Mouse (Mus musculus): Measurements from ENCODE around the gene Fam234b. TPM values are rescaled to one million over a fixed set of nuclear protein-coding genes. Genes with fewer than 3 reads are reported as not detected.

The Fam234b gene
- polyA plus RNA-seq, 1 experiment from 2014 or later: 110 TPM

DNA sequence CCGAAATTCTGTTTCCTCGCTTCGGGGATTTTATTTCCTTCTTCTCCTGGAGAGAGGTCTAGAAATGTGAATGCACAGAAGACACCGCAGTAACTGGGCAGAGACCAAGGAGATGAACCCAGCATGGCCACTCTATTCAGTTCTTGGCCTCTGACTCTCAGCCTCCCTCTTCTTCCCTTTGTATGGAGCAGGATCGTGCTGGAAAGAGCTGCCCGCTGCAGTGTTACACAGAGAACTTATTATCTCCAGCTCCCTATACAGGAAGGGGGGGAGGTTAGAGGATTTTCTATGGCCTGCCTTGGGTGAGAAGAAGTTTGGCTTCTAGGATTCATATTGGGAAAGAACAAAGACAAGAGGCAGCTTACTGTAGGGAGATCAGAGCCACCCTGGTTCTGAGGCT is 7.7 kb upstream of the Fam234b start:
- no peaks in the 10 kb centered on the region for H3K27me3 ChIP-seq (replicated peaks; ENCODE audit: control insufficient read depth, insufficient read depth, low read length)
- no peaks in the 10 kb centered on the region for H3K4me1 ChIP-seq (ENCODE audit: control insufficient read depth, insufficient read depth, low read depth, low read length)
- H3K4me2 ChIP-seq (ENCODE audit: low read length): no peak overlapping the region
- H3K36me3 ChIP-seq (ENCODE audit: control insufficient read depth, insufficient read depth, low read length): no peaks in the 10 kb centered on the region
- no peak overlapping the region for H3K4me3 ChIP-seq (ENCODE audit: low read length)
- H3K9ac ChIP-seq (ENCODE audit: low read depth, low read length): no peak overlapping the region
- peak; percentile 65; the same call in 1 of the 2 replicates for ATAC-seq
- no peak overlapping the region for H3K27ac ChIP-seq (ENCODE audit: low read depth, low read length)
- no peaks in the 10 kb centered on the region for H3K9me3 ChIP-seq (ENCODE audit: control insufficient read depth, low read length)
- 52% methylated on average over 6 of the region's 6 CpGs for WGBS

DNA sequence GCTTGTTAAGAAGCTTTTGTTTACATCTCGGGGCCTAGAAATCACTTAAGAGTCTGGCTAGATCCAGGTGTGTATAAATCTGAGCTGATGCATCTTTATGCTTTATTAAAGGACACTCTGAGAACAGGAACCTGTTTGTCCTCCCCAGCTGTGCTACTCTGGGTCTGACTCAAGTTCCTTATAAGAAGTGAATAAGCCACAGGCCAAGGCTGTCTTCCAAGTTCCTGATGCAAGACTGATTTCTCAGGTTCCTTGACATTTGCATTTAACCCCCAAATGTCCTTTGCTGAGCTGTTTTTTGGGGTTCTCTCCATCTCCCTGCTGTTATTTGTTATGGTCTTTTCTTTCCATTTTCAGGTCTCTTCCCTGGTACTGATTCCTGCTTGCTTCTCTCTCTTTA is 5.9 kb upstream of the Fam234b start:
- Histone ChIP-seq H3K27ac (ENCODE audit: low read depth, low read length) (no peak overlapping the region), H3K4me2 (ENCODE audit: low read length) (no peak overlapping the region), H3K4me3 (ENCODE audit: low read length) (no peak overlapping the region), H3K9me3 (ENCODE audit: control insufficient read depth, low read length) (no peaks in the 10 kb centered on the region), H3K4me1 (ENCODE audit: control insufficient read depth, insufficient read depth, low read depth, low read length) (no peaks in the 10 kb centered on the region), H3K9ac (ENCODE audit: low read depth, low read length) (no peak overlapping the region), H3K36me3 (ENCODE audit: control insufficient read depth, insufficient read depth, low read length) (no peaks in the 10 kb centered on the region), H3K27me3 (replicated peaks; ENCODE audit: control insufficient read depth, insufficient read depth, low read length) (no peaks in the 10 kb centered on the region)
- no peak for ATAC-seq
- 84% methylated on average over 1 of the region's 1 CpGs for WGBS

DNA sequence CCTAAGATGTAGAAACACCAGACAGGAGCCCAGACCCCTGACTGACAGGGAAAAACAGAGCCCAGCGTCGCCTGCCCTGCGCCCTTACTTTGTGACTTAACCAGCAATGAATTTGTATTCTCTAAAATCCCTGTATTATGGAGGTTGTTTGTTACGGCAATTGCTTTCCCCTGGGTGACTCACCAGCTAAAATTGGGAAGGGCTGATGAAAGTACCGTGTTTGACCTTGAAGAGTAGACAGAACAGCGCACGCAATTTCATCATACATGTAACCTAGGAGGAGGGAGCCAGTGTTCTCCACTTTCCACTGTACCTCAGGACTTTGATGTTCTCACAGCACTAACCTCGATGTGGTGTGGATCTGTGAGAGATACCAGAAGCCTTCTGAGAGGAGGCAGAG is 4.8 kb upstream of the Fam234b start:
- H3K27ac ChIP-seq (ENCODE audit: low read depth, low read length): no peak overlapping the region
- no peaks in the 10 kb centered on the region for H3K4me1 ChIP-seq (ENCODE audit: control insufficient read depth, insufficient read depth, low read depth, low read length)
- WGBS: 78% methylated on average over 8 of the region's 8 CpGs
- H3K27me3 ChIP-seq (replicated peaks; ENCODE audit: control insufficient read depth, insufficient read depth, low read length): no peaks in the 10 kb centered on the region
- no peak overlapping the region for H3K9ac ChIP-seq (ENCODE audit: low read depth, low read length)
- ATAC-seq: no peak
- no peaks in the 10 kb centered on the region for H3K9me3 ChIP-seq (ENCODE audit: control insufficient read depth, low read length)
- H3K36me3 ChIP-seq (ENCODE audit: control insufficient read depth, insufficient read depth, low read length): no peaks in the 10 kb centered on the region
- no peak overlapping the region for H3K4me3 ChIP-seq (ENCODE audit: low read length)
- no peak overlapping the region for H3K4me2 ChIP-seq (ENCODE audit: low read length)

DNA sequence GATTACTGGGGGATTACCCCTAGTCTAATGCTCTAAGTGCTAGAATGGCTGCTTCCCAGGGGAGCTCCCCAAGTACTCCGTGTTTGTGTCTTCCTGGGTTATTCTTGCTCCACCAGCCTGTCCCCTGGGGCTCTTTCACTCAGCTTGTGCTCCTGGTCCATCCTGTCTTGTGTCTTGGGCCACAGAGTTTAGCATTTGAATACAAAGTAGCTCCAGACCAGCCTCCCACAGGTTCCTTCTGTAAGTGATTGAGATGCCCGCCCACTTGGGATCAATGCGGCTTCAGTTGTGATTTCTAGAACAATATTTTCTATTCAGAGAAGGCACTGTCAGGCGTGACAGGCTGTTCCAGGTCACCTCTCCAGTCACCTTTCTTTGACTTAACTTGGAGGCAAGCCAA is 4.0 kb upstream of the Fam234b start:
- H3K4me2 ChIP-seq (ENCODE audit: low read length): no peak overlapping the region
- ATAC-seq: no peak

DNA sequence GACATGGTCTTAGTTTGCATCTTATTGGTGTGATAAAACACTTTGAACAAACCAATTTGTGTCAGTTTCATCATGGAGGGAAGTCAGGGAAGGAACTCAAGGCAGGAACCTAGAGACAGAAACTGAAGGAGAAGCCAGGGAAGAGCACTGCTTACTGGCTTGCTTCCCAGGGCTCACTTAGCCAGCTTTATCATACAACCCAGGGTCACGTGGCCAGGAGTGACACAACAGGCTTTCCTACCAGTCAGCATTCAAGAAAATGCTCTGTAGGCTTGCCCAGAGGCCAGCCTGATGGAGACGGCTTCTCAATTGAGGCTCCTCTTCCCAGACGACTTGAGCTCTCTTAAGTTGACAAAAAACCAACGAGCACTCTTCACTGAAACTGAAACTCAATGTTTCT is 2.9 kb upstream of the Fam234b start:
- 70% methylated on average over 4 of the region's 4 CpGs for WGBS
- Histone ChIP-seq H3K4me1 (ENCODE audit: control insufficient read depth, insufficient read depth, low read depth, low read length) (peaks cover 12% of the 10 kb centered on the region), H3K27me3 (replicated peaks; ENCODE audit: control insufficient read depth, insufficient read depth, low read length) (no peaks in the 10 kb centered on the region), H3K27ac (ENCODE audit: low read depth, low read length) (no peak overlapping the region), H3K4me3 (ENCODE audit: low read length) (no peak overlapping the region), H3K9me3 (ENCODE audit: control insufficient read depth, low read length) (no peaks in the 10 kb centered on the region), H3K9ac (ENCODE audit: low read depth, low read length) (no peak overlapping the region), H3K36me3 (ENCODE audit: control insufficient read depth, insufficient read depth, low read length) (no peaks in the 10 kb centered on the region), H3K4me2 (ENCODE audit: low read length) (no peak overlapping the region)
- no peak for ATAC-seq

More for the DNA sequence above, 4.0 kb upstream of the Fam234b start:
- Histone ChIP-seq H3K4me1 (ENCODE audit: control insufficient read depth, insufficient read depth, low read depth, low read length) (peaks cover 1% of the 10 kb centered on the region), H3K27ac (ENCODE audit: low read depth, low read length) (no peak overlapping the region), H3K9ac (ENCODE audit: low read depth, low read length) (no peak overlapping the region), H3K9me3 (ENCODE audit: control insufficient read depth, low read length) (no peaks in the 10 kb centered on the region), H3K27me3 (replicated peaks; ENCODE audit: control insufficient read depth, insufficient read depth, low read length) (no peaks in the 10 kb centered on the region), H3K4me3 (ENCODE audit: low read length) (no peak overlapping the region), H3K36me3 (ENCODE audit: control insufficient read depth, insufficient read depth, low read length) (no peaks in the 10 kb centered on the region)
- 14% methylated on average over 4 of the region's 4 CpGs for WGBS

DNA sequence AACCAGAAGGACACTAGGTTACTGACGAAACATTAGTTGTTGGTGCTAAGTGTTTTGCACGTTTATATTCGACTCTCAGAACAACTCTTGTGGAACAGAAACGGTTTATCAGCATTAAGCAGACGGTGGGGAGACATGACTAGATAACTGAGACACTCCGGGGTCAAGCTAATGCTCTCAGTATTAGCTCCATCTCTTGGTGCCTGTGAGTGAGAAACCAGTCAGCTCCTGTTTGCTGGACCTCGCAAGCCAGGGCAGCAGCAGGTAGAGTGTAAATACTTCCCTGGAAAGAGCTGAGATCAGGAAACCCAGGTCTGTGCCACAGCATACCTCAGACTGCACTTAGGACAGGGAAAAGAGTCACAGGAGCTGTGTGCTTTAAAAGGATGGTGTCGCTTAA is 1.1 kb upstream of the Fam234b start:
- Histone ChIP-seq H3K27ac (ENCODE audit: low read depth, low read length) (no peak overlapping the region), H3K9ac (ENCODE audit: low read depth, low read length) (no peak overlapping the region), H3K4me3 (ENCODE audit: low read length) (no peak overlapping the region), H3K9me3 (ENCODE audit: control insufficient read depth, low read length) (no peaks in the 10 kb centered on the region), H3K36me3 (ENCODE audit: control insufficient read depth, insufficient read depth, low read length) (no peaks in the 10 kb centered on the region), H3K4me1 (ENCODE audit: control insufficient read depth, insufficient read depth, low read depth, low read length) (peaks cover 14% of the 10 kb centered on the region), H3K4me2 (ENCODE audit: low read length) (no peak overlapping the region), H3K27me3 (replicated peaks; ENCODE audit: control insufficient read depth, insufficient read depth, low read length) (no peaks in the 10 kb centered on the region)
- no peak for ATAC-seq
- WGBS: 80% methylated on average over 8 of the region's 8 CpGs

DNA sequence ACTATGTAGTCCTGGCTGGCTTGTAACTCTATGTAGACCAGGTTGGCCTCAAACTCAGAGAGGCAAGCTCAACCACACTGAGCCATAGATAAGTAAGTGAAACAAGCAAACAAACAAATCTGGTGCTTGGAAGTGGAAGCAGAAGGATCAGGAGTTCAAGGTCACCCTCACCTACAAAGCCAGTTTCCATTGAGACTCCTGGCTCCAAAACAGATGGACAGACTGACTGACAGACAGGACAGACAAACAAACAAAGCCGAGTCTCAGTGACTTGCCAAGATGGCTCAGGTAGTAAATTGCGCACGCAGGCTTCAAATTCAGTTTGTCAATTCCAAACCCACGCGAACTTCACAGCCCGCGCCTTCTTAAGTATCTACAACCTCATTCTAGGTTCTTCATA is 331 bp upstream of the Fam234b start:
- no peaks in the 10 kb centered on the region for H3K9me3 ChIP-seq (ENCODE audit: control insufficient read depth, low read length)
- peak overlapping the region; percentile 75 for H3K4me2 ChIP-seq (ENCODE audit: low read length)
- H3K9ac ChIP-seq (ENCODE audit: low read depth, low read length): peak overlapping the region; percentile 89
- H3K4me1 ChIP-seq (ENCODE audit: control insufficient read depth, insufficient read depth, low read depth, low read length): peaks cover 14% of the 10 kb centered on the region
- peak overlapping the region; percentile 75 for H3K4me3 ChIP-seq (ENCODE audit: low read length)
- no peak for ATAC-seq
- H3K27me3 ChIP-seq (replicated peaks; ENCODE audit: control insufficient read depth, insufficient read depth, low read length): no peaks in the 10 kb centered on the region
- H3K36me3 ChIP-seq (ENCODE audit: control insufficient read depth, insufficient read depth, low read length): no peaks in the 10 kb centered on the region
- H3K27ac ChIP-seq (ENCODE audit: low read depth, low read length): no peak overlapping the region
- WGBS: 20% methylated on average over 7 of the region's 7 CpGs

DNA sequence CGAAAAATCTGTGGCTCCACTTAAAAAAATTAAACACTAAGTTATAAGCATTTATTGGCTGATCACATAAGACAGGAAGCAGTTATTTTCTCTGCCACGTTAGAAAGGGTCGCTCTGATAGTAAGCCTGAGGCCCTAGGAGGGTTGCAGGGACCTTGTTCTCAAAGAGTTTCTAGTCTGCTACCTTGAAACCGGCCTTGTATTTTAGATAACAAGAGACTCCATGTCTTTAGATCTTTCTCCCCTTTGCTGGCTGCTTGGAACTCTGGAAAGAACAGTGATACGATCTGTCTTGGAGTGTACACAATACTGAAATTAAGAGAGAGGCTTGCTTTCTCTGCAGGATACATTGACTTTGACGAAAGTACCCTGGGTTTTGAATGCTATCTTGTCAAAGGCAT is 949 bp downstream of the Fam234b start:
- 39% methylated on average over 6 of the region's 6 CpGs for WGBS
- Histone ChIP-seq H3K4me3 (ENCODE audit: low read length) (peak overlapping the region; percentile 75), H3K9ac (ENCODE audit: low read depth, low read length) (peak overlapping the region; percentile 89), H3K4me2 (ENCODE audit: low read length) (peak overlapping the region; percentile 75), H3K27ac (ENCODE audit: low read depth, low read length) (peak overlapping the region; percentile 85; the same call in 1 of the 2 replicates), H3K4me1 (ENCODE audit: control insufficient read depth, insufficient read depth, low read depth, low read length) (peaks cover 14% of the 10 kb centered on the region), H3K36me3 (ENCODE audit: control insufficient read depth, insufficient read depth, low read length) (no peaks in the 10 kb centered on the region), H3K9me3 (ENCODE audit: control insufficient read depth, low read length) (no peaks in the 10 kb centered on the region), H3K27me3 (replicated peaks; ENCODE audit: control insufficient read depth, insufficient read depth, low read length) (no peaks in the 10 kb centered on the region)
- no peak for ATAC-seq

DNA sequence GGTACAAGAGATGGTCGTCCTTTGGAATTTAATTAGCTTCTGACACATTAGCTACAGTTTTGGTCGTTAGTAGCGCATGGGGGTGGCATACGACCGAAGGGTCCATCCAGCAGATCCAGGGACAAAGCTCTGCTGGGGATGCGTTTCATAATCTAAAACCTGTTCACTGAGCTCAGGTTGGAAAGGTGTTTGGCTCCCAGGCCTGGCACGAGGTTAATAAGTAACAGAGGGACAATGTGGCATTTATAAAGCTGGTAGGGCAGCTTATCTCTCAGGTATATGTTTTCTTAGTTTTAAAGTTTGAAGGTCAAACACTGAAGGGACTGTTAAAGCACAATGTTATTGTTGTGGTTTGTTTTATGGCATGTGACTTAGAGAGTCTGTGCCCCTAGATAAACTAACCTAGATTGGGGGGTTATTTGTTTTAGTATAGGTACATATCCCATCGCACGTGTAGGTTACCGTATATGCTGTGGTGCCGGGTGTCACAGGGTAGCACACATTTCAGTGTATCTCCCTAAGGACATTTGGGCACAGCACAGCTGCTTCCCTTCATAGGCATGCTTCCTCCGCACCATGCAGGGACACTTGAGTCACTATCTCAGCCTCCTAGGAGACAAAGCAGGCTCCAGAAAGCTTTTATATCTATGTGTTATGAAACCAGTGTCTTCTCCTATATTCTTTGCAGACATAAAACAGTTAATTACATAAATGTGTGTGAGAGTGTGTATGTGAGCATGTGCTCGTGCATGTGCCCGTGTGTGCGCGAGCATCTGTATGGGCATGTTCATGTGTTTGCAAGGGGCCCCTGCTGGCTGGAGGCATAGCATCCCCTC is 2.6 kb downstream of the Fam234b start:
- no peaks in the 10 kb centered on the region for H3K36me3 ChIP-seq (ENCODE audit: control insufficient read depth, insufficient read depth, low read length)
- peaks cover 14% of the 10 kb centered on the region for H3K4me1 ChIP-seq (ENCODE audit: control insufficient read depth, insufficient read depth, low read depth, low read length)
- 77% methylated on average over 16 of the region's 16 CpGs for WGBS
- H3K4me3 ChIP-seq (ENCODE audit: low read length): no peak overlapping the region
- H3K9ac ChIP-seq (ENCODE audit: low read depth, low read length): no peak overlapping the region
- no peaks in the 10 kb centered on the region for H3K9me3 ChIP-seq (ENCODE audit: control insufficient read depth, low read length)
- no peak overlapping the region for H3K4me2 ChIP-seq (ENCODE audit: low read length)
- no peak for ATAC-seq
- H3K27ac ChIP-seq (ENCODE audit: low read depth, low read length): no peak overlapping the region
- H3K27me3 ChIP-seq (replicated peaks; ENCODE audit: control insufficient read depth, insufficient read depth, low read length): no peaks in the 10 kb centered on the region
